41 mouse cellular contexts compared by ENCODE assay signal in the genomic region with DNA sequence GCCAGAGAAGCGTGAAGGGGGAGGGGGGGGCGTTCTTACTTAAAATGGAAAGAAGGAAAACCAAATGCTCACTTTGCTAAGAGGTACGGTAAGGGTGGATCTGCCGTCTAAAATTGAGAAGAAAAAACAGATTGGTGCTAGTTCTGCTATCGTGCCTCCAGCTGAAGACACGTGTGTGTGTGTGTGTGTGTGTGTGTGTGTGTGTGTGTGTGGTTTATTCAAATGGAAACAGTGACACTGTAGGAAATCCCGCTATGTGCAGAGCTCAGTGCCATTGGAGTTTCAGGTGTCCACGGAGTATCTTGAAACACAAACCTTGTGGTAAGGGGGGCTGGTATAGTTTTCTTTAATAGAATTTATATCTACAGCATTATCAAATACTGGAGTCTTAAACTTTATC. TPM values are rescaled to one million over a fixed set of nuclear protein-coding genes. Genes with fewer than 3 reads are reported as not detected.
"Had no signal": no experiment of that assay in that cellular context is flagged by ENCODE, and none has a peak within 500 bp of the region (broad histone marks: within the 10 kb centered on the region; RNA-seq: fewer than 3 reads in every experiment).

No protein-coding gene starts in this region.

- H3K9me3 ChIP-seq: heart, embryonic 10.5 days; heart, embryonic 12.5 days; heart, embryonic 13.5 days; heart, embryonic 15.5 days; hindbrain, embryonic 10.5 days; hindbrain, embryonic 12.5 days; hindbrain, embryonic 13.5 days; hindbrain, embryonic 15.5 days; intestine, embryonic 15.5 days; kidney, embryonic 15.5 days had no signal

- H3K4me1 ChIP-seq: heart, embryonic 10.5 days; heart, embryonic 12.5 days; heart, embryonic 13.5 days; heart, embryonic 15.5 days; hindbrain, embryonic 10.5 days; hindbrain, embryonic 12.5 days; hindbrain, embryonic 13.5 days; hindbrain, embryonic 15.5 days; intestine, embryonic 15.5 days; kidney, embryonic 15.5 days had no signal

- H3K4me2 ChIP-seq: heart, embryonic 11.5 days; heart, embryonic 12.5 days; heart, embryonic 13.5 days; heart, embryonic 15.5 days; hindbrain, embryonic 12.5 days; hindbrain, embryonic 13.5 days; hindbrain, embryonic 14.5 days; hindbrain, embryonic 15.5 days; intestine, embryonic 15.5 days; kidney, embryonic 15.5 days had no signal

- DNase-seq: heart, postnatal 10 days; heart, postnatal 14 days; heart, postnatal 36 days; heart, postnatal 4 days; kidney, adult 11 months; kidney, adult 18-20 months; kidney, adult 2 months; kidney, adult 8-10 months; kidney, adult 9 months; kidney, postnatal 10 days; kidney, postnatal 14 days; kidney, postnatal 36 days; kidney, postnatal 4 days; layer of hippocampus, adult 9-11 months; layer of hippocampus, postnatal 36 days had no signal

- H3K9ac ChIP-seq: heart, embryonic 12.5 days; heart, embryonic 13.5 days; heart, embryonic 15.5 days; hindbrain, embryonic 12.5 days; hindbrain, embryonic 13.5 days; hindbrain, embryonic 14.5 days; hindbrain, embryonic 15.5 days; intestine, embryonic 15.5 days; kidney, embryonic 15.5 days had no signal

- H3K27ac ChIP-seq: heart, embryonic 10.5 days; heart, embryonic 13.5 days; heart, embryonic 15.5 days; hindbrain, embryonic 10.5 days; hindbrain, embryonic 12.5 days; hindbrain, embryonic 13.5 days; hindbrain, embryonic 14.5 days; hindbrain, embryonic 15.5 days; hindbrain, postnatal 0 days; intestine, embryonic 15.5 days; kidney, embryonic 15.5 days; kidney, postnatal 0 days; layer of hippocampus, adult 2 months; left cerebral cortex, adult 2 months had no signal

- H3K4me3 ChIP-seq: heart, embryonic 10.5 days; heart, embryonic 12.5 days; heart, embryonic 13.5 days; heart, embryonic 15.5 days; hindbrain, embryonic 10.5 days; hindbrain, embryonic 12.5 days; hindbrain, embryonic 13.5 days; hindbrain, embryonic 15.5 days; intestine, embryonic 15.5 days; kidney, embryonic 15.5 days; layer of hippocampus, adult 2 months; left cerebral cortex, adult 2 months had no signal

- H3K27me3 ChIP-seq: heart, embryonic 12.5 days; heart, embryonic 13.5 days; heart, embryonic 15.5 days; hindbrain, embryonic 12.5 days; hindbrain, embryonic 13.5 days; hindbrain, embryonic 15.5 days; intestine, embryonic 15.5 days; kidney, embryonic 15.5 days had no signal

RNA-seq across cellular contexts. Expression of gene D6Ertd527e, which starts 50.4 kb away (rescaled TPM):
- total RNA-seq: heart, postnatal 10 days; heart, postnatal 14 days; heart, postnatal 25 days; heart, postnatal 36 days; heart, postnatal 4 days; hematopoietic stem cell, adult 5-6 weeks; layer of hippocampus, adult 18-20 months; layer of hippocampus, adult 2 months; layer of hippocampus, adult 8-10 months; layer of hippocampus, postnatal 10 days; layer of hippocampus, postnatal 14 days; layer of hippocampus, postnatal 25 days; layer of hippocampus, postnatal 36 days; left cerebral cortex, adult 18-20 months; left cerebral cortex, adult 2 months had no signal
- polyA plus RNA-seq: heart, embryonic 10.5 days; heart, embryonic 14.5 days; hindbrain, embryonic 11.5 days had no signal
